Mouse (Mus musculus) mouse embryonic stem cell (cell line): ENCODE data around the gene Ppdpf.

Experiments used
- in situ Hi-C, 2 experiments: fragments of 300-500 bp; cut with MboI; formaldehyde crosslinking; loops; 1 replicate in 1 of 2; 3 replicates in 1 of 2; pipeline ENCODE4 v1.14.3; 2019 to 2020; ENCODE audit warnings: low sequenced_read_pairs in 2 of 2, low pct_unique_long_range_greater_than_20kb in 1 of 2, mixed read lengths in 1 of 2; ENCODE audit not compliant: unreplicated experiment in 1 of 2

Gene Ppdpf

GRCm38 (mm10) chr2:181187121-181188000 lies at the start of gene Ppdpf:
TSS of gene Ppdpf (plus strand) at chr2:181187247.
- in situ Hi-C loops, result no loop called here

DNA sequence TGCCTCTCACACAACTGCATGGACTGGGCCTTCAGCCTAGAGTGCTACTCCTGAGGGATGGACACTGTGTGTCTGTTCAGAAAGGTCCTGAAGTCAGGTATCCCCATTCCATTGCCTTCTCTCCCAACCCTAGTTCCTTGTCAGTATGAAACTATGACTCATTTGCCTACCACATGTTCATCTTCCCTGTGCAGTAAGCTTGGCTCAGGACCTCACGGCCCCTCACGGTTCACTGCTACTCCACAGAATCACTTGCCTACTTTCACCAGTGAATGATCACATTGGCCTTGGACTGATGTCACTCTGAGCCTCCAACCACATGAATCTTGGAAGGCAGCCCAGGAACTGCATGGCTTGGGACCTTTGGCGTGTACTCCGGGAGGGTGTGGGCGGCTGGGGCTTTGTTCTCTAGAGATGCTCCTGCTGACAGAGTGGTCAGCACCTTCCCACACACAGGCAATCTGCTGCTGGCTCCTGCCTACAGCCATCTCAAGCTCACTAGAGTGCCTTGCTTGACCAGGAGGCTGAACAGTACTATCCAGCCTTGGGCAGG lies 47.3 kb upstream of the Ppdpf start:
- in situ Hi-C loops, result no loop called here

- in situ Hi-C loops, result no loop called here
Observed at GRCm38 (mm10) chr2:181142703-181143135, 44.3 kb upstream of the Ppdpf start.

GRCm38 (mm10) chr2:181143509-181144276 lies 43.4 kb upstream of the Ppdpf start:
- in situ Hi-C loops, result no loop called here

DNA sequence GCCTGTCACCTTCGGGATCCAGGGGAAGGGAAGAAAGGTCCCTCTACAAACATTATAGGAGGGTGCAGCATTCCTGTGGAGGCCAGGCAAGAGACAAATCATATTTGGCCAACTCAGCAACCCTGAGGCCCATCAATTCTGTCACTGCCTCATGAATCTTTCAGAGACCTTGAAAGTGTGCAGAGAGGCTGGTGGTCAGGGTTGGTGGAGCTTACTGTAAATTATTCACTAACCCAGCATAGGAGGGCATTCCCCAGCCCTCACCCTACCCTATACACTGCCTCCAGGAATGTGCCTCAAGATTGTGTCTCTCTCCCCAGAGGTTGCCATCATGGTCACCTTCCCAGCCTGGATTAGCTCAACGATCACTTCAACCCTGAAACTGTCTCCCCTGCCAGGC lies 42.4 kb upstream of the Ppdpf start:
- in situ Hi-C loops, result no loop called here

DNA sequence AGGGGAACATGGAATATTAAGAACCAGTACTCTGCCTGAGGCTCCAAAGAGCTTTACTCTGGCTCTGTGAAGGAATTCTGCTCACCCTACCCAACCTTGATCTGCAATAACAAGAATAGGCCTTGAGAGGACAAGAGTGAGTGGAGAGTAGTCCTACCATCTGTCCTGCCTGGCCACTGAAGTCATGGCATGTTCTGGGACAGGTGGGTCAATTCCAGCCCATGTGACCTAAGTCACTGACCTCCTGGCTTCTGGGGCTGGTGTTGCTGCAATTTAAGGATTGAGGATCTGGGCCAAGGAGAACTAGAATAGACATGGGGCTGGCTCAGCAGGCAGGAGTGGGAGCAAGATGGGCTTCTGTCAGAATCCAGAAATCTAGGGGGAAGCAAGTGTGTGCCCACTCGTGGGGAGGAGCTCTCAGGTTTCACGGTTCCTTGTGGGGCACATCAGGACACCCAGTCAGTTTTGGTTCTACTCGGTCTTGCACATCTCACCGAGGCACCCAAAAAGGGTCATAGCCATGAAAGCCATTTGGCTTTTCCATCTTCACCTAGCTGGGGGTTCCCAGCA lies 40.0 kb upstream of the Ppdpf start:
- in situ Hi-C loops, result no loop called here

GRCm38 (mm10) chr2:181147546-181148317 lies 39.3 kb upstream of the Ppdpf start:
- in situ Hi-C loops, result no loop called here

GRCm38 (mm10) chr2:181148318-181148955 lies 38.6 kb upstream of the Ppdpf start:
- in situ Hi-C loops, result no loop called here

GRCm38 (mm10) chr2:181150281-181150680 lies 36.8 kb upstream of the Ppdpf start:
- in situ Hi-C loops, result no loop called here

GRCm38 (mm10) chr2:181152701-181153100 lies 34.3 kb upstream of the Ppdpf start:
- in situ Hi-C loops, result no loop called here

DNA sequence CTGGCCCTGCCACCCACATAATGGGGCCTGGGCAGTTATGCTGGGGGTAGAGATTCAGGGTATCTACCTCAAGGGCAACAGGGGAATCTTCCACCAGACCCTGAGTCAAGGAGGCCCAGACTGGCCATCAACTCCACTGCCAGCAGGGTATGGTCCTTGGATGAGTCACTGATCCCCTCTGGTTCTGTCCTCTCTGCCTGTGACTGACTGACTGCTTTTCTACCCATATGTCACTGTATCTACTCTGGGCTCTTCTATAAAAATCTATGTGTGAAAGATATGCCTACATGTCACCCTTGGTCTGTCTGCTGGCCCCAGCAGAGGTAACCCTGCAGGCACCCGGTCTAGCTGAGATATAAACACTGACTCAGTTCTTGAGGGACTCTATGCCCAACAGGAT lies 33.9 kb upstream of the Ppdpf start:
- in situ Hi-C loops, result no loop called here

- in situ Hi-C loops, result no loop called here
Observed at GRCm38 (mm10) chr2:181153837-181154236, 33.2 kb upstream of the Ppdpf start.

DNA sequence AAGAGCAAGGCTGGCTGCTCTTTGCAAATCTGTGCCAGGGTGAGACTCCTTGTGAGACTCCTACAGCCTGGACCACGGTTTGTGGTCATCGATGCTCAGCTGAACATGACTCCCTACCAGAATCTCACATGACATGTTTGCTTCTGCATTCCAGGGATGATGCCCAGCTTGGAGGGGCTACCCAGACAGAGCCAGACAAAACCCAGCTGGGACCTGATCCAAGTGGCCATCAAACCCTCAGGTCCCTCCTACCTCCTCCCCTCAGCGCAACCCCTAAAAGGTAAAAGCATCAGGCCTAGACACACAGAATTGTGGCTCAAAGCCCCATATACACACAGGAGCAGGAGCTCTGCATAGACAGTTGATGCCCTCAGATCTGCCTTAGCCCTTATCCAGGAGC lies 32.7 kb upstream of the Ppdpf start:
- in situ Hi-C loops, result no loop called here

- in situ Hi-C loops, result no loop called here
Observed at GRCm38 (mm10) chr2:181154831-181155415, 32.1 kb upstream of the Ppdpf start.

GRCm38 (mm10) chr2:181155801-181156200 lies 31.2 kb upstream of the Ppdpf start:
- in situ Hi-C loops, result no loop called here

GRCm38 (mm10) chr2:181156248-181157121 lies 30.6 kb upstream of the Ppdpf start, which contains the start of gene Eef1a2:
TSS of gene Eef1a2 (minus strand) at chr2:181157014.
- in situ Hi-C loops, result no loop called here

DNA sequence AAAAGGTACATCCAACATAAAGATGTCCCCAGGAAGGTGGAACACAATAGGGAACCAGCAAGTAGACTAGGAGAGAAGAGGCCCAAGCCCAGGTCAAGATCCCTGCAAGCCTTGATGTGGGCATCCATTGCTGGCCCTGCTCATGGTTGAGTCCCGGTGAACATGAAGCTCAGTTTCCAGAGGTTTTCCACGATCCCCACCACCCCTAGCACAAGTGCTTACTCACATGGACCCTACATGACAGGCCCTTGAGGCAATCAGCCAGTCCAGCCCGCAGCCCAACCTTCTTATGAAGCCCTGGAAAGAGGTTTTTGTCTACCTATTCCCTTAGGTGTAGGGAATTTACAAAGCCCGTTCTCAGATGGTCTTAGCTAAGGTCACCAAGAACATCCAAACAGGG lies 29.9 kb upstream of the Ppdpf start:
- in situ Hi-C loops, result no loop called here
